Mouse (Mus musculus) gastrocnemius, adult 2 months (tissue): ENCODE results near the gene Spryd7. TPM values are rescaled to one million over a fixed set of nuclear protein-coding genes. Genes with fewer than 3 reads are reported as not detected.

Source experiments
- DNase-seq: peaks from one replicate; pipeline ENCODE4 v3.0.0; 2022
- H3K27ac ChIP-seq: fragments of 200-600 bp; 2 replicates; pipeline ENCODE4 v1.8.1; 2022; ENCODE audit warnings: mild to moderate bottlenecking
- H3K4me3 ChIP-seq: fragments of 200-600 bp; 2 replicates; pipeline ENCODE4 v1.8.1; 2022; ENCODE audit warnings: mild to moderate bottlenecking, moderate library complexity
- CTCF ChIP-seq: fragments of 200-600 bp; IDR thresholded peaks from 2 replicates; pipeline ENCODE4 v1.8.1; 2022; ENCODE audit warnings: antibody characterized with exemption, mild to moderate bottlenecking, moderate library complexity
- intact Hi-C: fragments of 180-260 bp; cut with DNase I; formaldehyde crosslinking; loops from one replicate; pipeline ENCODE4 v1.15.1; 2025
- total RNA-seq, 2 experiments: library from RNA; stranded (reverse); gene quantifications; 2 replicates each; pipeline ENCODE4 v1.2.3; 2021

The Spryd7 gene
- total RNA-seq, 2 experiments from 2014 or later: 43.7 to 55.9 TPM

- Histone ChIP-seq H3K4me3 (no peak overlapping the region), H3K27ac (no peak overlapping the region)
- DNase-seq: no peak
- no peak for TF ChIP-seq CTCF
- intact Hi-C loops: no loop called here
Observed at GRCm38 (mm10) chr14:61529533-61529932, 27.2 kb downstream of the Spryd7 start.

GRCm38 (mm10) chr14:61526006-61526405 is 30.7 kb downstream of the Spryd7 start:
- Histone ChIP-seq H3K4me3 (no peak overlapping the region), H3K27ac (no peak overlapping the region)
- no peak for TF ChIP-seq CTCF
- DNase-seq: no peak
- intact Hi-C loops: no loop called here

GRCm38 (mm10) chr14:61523821-61524220 is 32.9 kb downstream of the Spryd7 start:
- no peak for DNase-seq
- no peak for TF ChIP-seq CTCF
- no peak overlapping the region for H3K27ac ChIP-seq
- no peak overlapping the region for H3K4me3 ChIP-seq
- intact Hi-C loops: no loop called here

- no peak overlapping the region for H3K27ac ChIP-seq
- no peak for TF ChIP-seq CTCF
- no peak for DNase-seq
- intact Hi-C loops: no loop called here
- H3K4me3 ChIP-seq: no peak overlapping the region
Observed at GRCm38 (mm10) chr14:61518659-61519480, 37.8 kb downstream of the Spryd7 start.

GRCm38 (mm10) chr14:61516471-61517426 is 39.9 kb downstream of the Spryd7 start:
- Histone ChIP-seq H3K27ac (no peak overlapping the region), H3K4me3 (no peak overlapping the region)
- intact Hi-C loops: no loop called here
- no peak for DNase-seq
- no peak for TF ChIP-seq CTCF

- DNase-seq: no peak
- TF ChIP-seq CTCF: no peak
- H3K27ac ChIP-seq: no peak overlapping the region
- intact Hi-C loops: no loop called here
- no peak overlapping the region for H3K4me3 ChIP-seq
Observed at GRCm38 (mm10) chr14:61511494-61511893, 45.2 kb downstream of the Spryd7 start.

- Histone ChIP-seq H3K27ac (peak overlapping the region; percentile 81), H3K4me3 (peak overlapping the region; percentile 45)
- TF ChIP-seq CTCF: peak; percentile 91
- peak; percentile 90 for DNase-seq
- intact Hi-C loops: loop anchor here (1.0 to 5.0 kb wide), 2 partner anchors 51 to 167 kb away; no protein-coding TSS in a partner anchor
Observed at GRCm38 (mm10) chr14:61497716-61498490, 58.8 kb downstream of the Spryd7 start.

GRCm38 (mm10) chr14:61493511-61494135 is 63.1 kb downstream of the Spryd7 start:
- no peak for DNase-seq
- H3K4me3 ChIP-seq: no peak overlapping the region
- H3K27ac ChIP-seq: no peak overlapping the region
- TF ChIP-seq CTCF: no peak
- intact Hi-C loops: no loop called here

Other genes starting within 250 kb of the Spryd7 start
- gene Arl11, start 247.1 kb downstream of the Spryd7 start, total RNA-seq: under 1 TPM; 0.54 to 0.56 TPM
- gene Ebpl, start 196.4 kb downstream of the Spryd7 start, total RNA-seq: 1 to 10 TPM; 1.1 to 1.2 TPM
- 100 to 1,000 TPM; 111 to 118 TPM for gene Kpna3, start 117.0 kb downstream of the Spryd7 start, total RNA-seq
- gene Trim13, start 41.4 kb upstream of the Spryd7 start, total RNA-seq: 1 to 10 TPM; 6.6 to 8.5 TPM
- not detected for gene Kcnrg, start 50.6 kb upstream of the Spryd7 start, total RNA-seq